Mouse (Mus musculus) C2C12 (cell line): ENCODE measurements at regions not wholly inside any gene's neighbourhood (a gene's known extent, or its start where the extent isn't known, plus 50 kb on each side); places are given as distances from the start of the nearest gene placed in this dataset.

Source experiments
- H3K27me3 ChIP-seq: one replicate; pipeline ENCODE4 v1.6.1; 2011; ENCODE audit not compliant: control insufficient read depth, insufficient read depth, insufficient read length
- H3K36me3 ChIP-seq: one replicate; pipeline ENCODE4 v1.6.1; 2011; ENCODE audit not compliant: control insufficient read depth, insufficient read depth
- H3K4me3 ChIP-seq: one replicate; pipeline ENCODE4 v1.5.1; 2011; ENCODE audit warnings: mild to moderate bottlenecking, control low read depth; ENCODE audit not compliant: poor library complexity, insufficient read depth, severe bottlenecking
- H3K79me2 ChIP-seq: one replicate; pipeline ENCODE4 v1.6.1; 2011; ENCODE audit not compliant: control insufficient read depth, insufficient read depth
- H3K79me3 ChIP-seq: one replicate; pipeline ENCODE4 v1.6.1; 2011; ENCODE audit warnings: low read depth, control low read depth
- H3ac ChIP-seq: one replicate; pipeline ENCODE3; 2011; ENCODE audit warnings: low read depth; ENCODE audit not compliant: control insufficient read depth, insufficient read length
- CEBPB ChIP-seq: IDR thresholded peaks from one replicate; pipeline ENCODE4 v1.6.1; 2011; ENCODE audit warnings: low read depth, mild to moderate bottlenecking, control low read depth, moderate library complexity
- CTCF ChIP-seq: IDR thresholded peaks from one replicate; pipeline ENCODE4 v1.5.1; 2011; ENCODE audit not compliant: control insufficient read depth, insufficient read depth, insufficient read length
- FOSL1 ChIP-seq: IDR thresholded peaks from one replicate; pipeline ENCODE4 v1.8.0; 2011; ENCODE audit warnings: mild to moderate bottlenecking, low read length; ENCODE audit not compliant: poor library complexity, insufficient read depth, severe bottlenecking
- MAX ChIP-seq: IDR thresholded peaks from one replicate; pipeline ENCODE4 v1.6.1; 2011; ENCODE audit warnings: mild to moderate bottlenecking, control low read depth
- MYOD1 ChIP-seq: IDR thresholded peaks from one replicate; pipeline ENCODE4 v1.6.1; 2011; ENCODE audit warnings: low read depth; ENCODE audit not compliant: control insufficient read depth, insufficient read length
- MYOG ChIP-seq: IDR thresholded peaks from one replicate; pipeline ENCODE4 v1.6.1; 2011; ENCODE audit not compliant: control insufficient read depth, insufficient read length; ENCODE audit errors: extremely low read depth
- USF1 ChIP-seq: IDR thresholded peaks from one replicate; pipeline ENCODE4 v1.6.1; 2011; ENCODE audit warnings: low read depth, mild to moderate bottlenecking, control low read depth, moderate library complexity

DNA sequence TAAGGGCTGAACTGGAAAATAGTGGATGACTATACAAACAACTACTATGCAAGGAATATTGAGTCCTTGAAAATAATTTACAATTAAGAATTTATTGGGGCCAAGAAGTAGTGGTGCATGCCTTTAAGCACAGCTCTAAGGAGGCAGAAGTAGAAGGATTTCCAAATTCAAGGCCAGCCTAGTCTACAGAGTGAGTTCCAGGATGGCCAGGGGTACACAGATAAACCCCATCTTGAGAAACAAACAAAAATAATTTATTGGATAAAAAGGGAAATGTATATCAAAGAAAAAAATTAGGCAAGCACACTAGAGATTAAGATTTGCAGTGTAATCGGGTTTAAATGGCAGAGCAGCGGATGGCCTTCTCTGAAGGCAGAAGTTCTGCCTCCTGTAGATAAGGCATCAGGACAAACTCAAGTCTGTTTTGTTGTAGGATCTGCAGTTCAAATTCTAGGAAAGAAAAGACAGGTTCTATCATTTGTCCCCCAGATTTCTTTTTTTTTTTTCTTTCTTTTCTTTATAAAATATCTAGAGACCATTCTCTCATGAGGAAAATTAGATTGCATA lies 110.7 kb upstream of the Man2a1 start:
- Histone ChIP-seq H3K4me3 (no peak overlapping the region), H3K36me3 (no peaks in the 10 kb centered on the region), H3K79me3 (no peaks in the 10 kb centered on the region), H3ac (no peak overlapping the region), H3K27me3 (no peaks in the 10 kb centered on the region), H3K79me2 (no peaks in the 10 kb centered on the region)
- TF ChIP-seq MYOD1 (no peak), USF1 (no peak), MAX (no peak), FOSL1 (no peak), MYOG (no peak)

DNA sequence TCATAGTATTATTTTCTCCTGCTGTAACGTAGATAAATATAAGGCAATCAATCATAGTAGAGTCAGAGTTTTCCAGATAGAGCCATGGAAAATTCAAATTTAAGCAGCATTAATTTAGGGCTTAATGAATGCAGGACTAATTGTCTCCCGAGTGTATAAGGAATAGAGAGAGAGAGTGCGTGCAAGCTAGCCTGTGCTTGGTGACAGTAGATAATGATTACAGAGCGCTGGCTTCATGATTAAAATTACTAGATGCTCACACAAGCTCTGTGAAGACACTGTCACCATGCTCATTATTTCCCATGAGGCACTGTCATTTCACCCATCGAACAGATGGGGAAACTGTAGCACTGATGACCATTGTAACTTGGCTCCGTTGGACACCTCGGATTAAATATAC lies 109.9 kb upstream of the Man2a1 start:
- no peak for TF ChIP-seq CEBPB
- TF ChIP-seq MYOD1 = no peak
- TF ChIP-seq USF1 = no peak
- TF ChIP-seq FOSL1 = no peak
- no peak for TF ChIP-seq MAX
- no peak for TF ChIP-seq CTCF
- no peak for TF ChIP-seq MYOG
- H3K36me3 ChIP-seq = no peaks in the 10 kb centered on the region
- no peak overlapping the region for H3ac ChIP-seq
- H3K79me3 ChIP-seq = no peaks in the 10 kb centered on the region
- no peaks in the 10 kb centered on the region for H3K27me3 ChIP-seq
- no peak overlapping the region for H3K4me3 ChIP-seq
- H3K79me2 ChIP-seq = no peaks in the 10 kb centered on the region

DNA sequence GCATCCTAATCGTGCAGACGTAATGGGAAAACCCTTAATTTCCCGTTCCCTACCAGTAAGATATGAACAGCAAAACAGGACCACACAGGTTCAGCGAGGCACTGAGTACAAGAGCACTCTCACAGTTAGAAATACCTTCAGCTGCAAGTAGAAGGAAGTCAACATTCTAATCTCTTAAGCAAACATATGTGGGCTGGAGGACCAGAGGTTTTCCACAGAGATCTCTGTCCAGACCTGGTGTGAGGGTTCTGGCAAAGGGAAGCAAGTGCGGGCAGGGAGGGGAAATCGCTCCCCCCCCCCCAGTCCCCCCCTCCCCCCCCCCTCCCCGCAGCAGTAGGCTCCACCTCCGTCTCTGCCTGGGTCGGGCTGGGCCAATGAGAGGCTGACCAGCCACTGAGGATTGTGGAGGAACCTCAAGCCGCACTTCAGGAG lies 108.6 kb upstream of the Man2a1 start:
- Histone ChIP-seq H3K27me3 (no peaks in the 10 kb centered on the region), H3K4me3 (no peak overlapping the region), H3ac (no peak overlapping the region), H3K36me3 (no peaks in the 10 kb centered on the region), H3K79me3 (no peaks in the 10 kb centered on the region), H3K79me2 (no peaks in the 10 kb centered on the region)
- TF ChIP-seq MAX (no peak), CTCF (no peak), USF1 (no peak), MYOG (no peak)

DNA sequence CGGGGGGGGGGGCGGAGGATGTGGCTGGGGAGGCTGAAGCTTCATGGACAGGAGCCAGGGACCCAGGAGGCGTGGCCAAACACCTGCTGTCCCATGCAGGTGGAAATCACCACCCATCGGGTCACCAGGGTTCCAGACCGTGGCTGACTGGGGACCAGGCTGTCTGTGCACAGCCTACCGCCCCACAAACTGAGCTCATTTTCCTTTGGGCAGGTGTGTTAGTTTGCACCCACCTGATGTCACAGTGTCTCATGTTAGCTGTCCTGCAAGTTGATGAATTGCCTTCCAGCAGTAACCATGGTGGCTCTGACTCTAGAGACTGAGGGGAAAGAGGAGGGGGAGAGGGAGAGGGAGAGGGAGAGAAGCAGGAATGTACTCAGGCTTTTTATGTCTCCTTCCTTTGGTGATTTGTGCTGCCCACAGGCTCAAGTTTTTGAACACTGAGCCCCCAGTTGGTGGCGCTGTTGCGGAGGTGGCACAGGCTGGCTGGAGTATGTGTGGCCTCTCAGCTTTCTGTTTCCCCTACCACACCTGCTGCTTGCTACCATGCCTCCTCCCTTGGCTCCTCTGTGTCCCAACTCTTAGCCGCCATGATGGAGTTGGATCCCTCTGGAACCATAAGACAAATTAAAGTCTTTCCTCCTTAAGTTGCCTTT lies 107.8 kb upstream of the Man2a1 start:
- H3K79me3 ChIP-seq = no peaks in the 10 kb centered on the region
- no peaks in the 10 kb centered on the region for H3K79me2 ChIP-seq
- no peak overlapping the region for H3K4me3 ChIP-seq
- no peak for TF ChIP-seq FOSL1
- no peak overlapping the region for H3ac ChIP-seq
- H3K27me3 ChIP-seq = no peaks in the 10 kb centered on the region
- no peaks in the 10 kb centered on the region for H3K36me3 ChIP-seq

DNA sequence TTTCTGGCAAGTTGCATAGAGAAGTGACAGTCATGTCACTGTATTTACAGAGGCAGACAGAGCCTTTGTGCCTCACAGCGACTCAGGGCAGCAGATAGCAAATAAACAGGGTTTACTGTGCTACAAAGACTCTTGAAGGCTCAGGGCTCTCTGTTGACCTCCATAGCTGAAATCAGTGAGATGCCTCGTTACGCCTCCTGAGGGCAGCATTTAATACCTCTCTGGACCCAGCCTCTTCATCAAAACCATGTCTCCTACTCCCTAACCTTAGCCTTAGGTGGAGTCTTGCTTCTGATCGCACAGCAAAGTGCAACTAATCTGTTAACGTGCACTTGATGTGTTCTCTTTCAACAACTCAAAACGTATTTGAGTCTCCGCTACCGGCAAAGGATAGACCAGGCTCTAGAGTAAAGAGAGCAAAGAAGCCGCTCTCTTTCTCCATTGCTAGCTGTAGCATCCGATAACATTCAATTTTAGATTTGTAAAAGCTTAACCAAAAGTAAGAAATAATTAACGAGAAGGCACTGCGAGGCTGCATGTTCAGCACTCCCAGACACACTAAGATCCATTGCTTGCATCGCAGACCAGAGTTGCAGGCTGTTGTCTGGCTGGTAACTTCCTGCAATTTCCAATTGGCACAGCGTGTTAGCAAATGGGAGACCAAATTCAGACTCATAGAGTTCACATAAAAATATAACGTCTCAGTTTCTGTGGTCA lies 101.1 kb upstream of the Man2a1 start:
- Histone ChIP-seq H3K79me2 (no peaks in the 10 kb centered on the region), H3ac (no peak overlapping the region), H3K79me3 (no peaks in the 10 kb centered on the region), H3K36me3 (no peaks in the 10 kb centered on the region), H3K4me3 (no peak overlapping the region), H3K27me3 (no peaks in the 10 kb centered on the region)
- peak; percentile 26 for TF ChIP-seq CTCF
- TF ChIP-seq USF1 = no peak

DNA sequence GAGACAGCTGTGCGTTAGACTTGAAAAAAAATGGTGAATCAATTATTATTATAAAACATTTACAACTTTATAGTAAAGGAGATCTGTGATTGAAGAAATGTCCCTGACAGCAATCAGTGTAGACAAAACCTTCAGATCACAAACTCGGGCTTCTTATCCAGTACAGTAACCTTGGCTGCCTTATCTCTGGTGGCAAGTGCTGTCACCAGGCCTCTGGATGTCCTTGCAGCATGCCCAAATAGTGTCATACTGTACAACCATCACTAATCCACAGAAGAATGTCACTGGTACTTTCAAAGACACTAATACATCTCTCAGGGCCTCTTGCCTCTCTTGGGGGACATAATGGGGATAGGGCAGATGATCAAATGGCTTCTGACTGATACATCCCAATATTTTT lies 98.2 kb upstream of the Man2a1 start:
- Histone ChIP-seq H3K27me3 (no peaks in the 10 kb centered on the region), H3K79me3 (no peaks in the 10 kb centered on the region), H3K36me3 (no peaks in the 10 kb centered on the region), H3K79me2 (no peaks in the 10 kb centered on the region), H3ac (no peak overlapping the region), H3K4me3 (no peak overlapping the region)
- TF ChIP-seq CTCF (no peak), CEBPB (no peak), MYOD1 (no peak), MYOG (no peak), USF1 (no peak), MAX (no peak), FOSL1 (no peak)
